21 mouse cellular contexts compared by ENCODE assay signal in genomic region chr15:82187401-82187800, GRCm38 (mm10). TPM values are rescaled to one million over a fixed set of nuclear protein-coding genes. Genes with fewer than 3 reads are reported as not detected.
DNase-seq lines count a peak whose midpoint lies in the region; ATAC-seq and TF ChIP-seq lines count a peak whose summit lies in the region.
"Had no signal": no experiment of that assay in that cellular context is flagged by ENCODE, and none has a peak within 500 bp of the region (broad histone marks: within the 10 kb centered on the region; RNA-seq: fewer than 3 reads in every experiment).

No protein-coding gene starts in this region.

- H3K36me3 ChIP-seq in neural tube, embryonic 15.5 days, result peaks cover 87% of the 10 kb centered on the region
- peaks cover 62% of the 10 kb centered on the region for H3K36me3 ChIP-seq in ES-E14 (ENCODE audit: control insufficient read depth, insufficient read depth, low read length, poor library complexity, severe bottlenecking)
- H3K36me3 ChIP-seq in liver, postnatal 0 days (replicated peaks; ENCODE audit: insufficient read depth, low read length), result peaks cover 64% of the 10 kb centered on the region

- no peak for DNase-seq in neural tube, embryonic 10.5 days (ENCODE audit: extremely low spot score, low spot score)
- DNase-seq in ES-E14 (ENCODE audit: low read depth, low spot score), result no peak
- no peak for DNase-seq in liver, postnatal 0 days
- DNase-seq in T-cell, adult 2 months (ENCODE audit: low spot score), result no peak
- DNase-seq in cerebellum, adult 2 months, result no peak
- DNase-seq: adrenal gland, adult 8-10 months; cerebellum, postnatal 14 days; heart, postnatal 10 days; kidney, postnatal 14 days had no signal

- no peak overlapping the region for H3K9ac ChIP-seq in neural tube, embryonic 15.5 days (replicated peaks)
- H3K9ac ChIP-seq in ES-E14 (ENCODE audit: insufficient read depth, low read depth, low read length, poor library complexity, severe bottlenecking), result no peak overlapping the region
- no peak overlapping the region for H3K9ac ChIP-seq in liver, postnatal 0 days (replicated peaks)
- H3K9ac ChIP-seq: hindbrain, embryonic 12.5 days; limb, embryonic 12.5 days; lung, embryonic 15.5 days; neural tube, embryonic 12.5 days; stomach, embryonic 15.5 days had no signal

- 0 out of 2 replicates have a peak overlapping the region, but pooled peaks have one; percentile 15 for H3K27ac ChIP-seq in neural tube, embryonic 15.5 days (replicated peaks)
- peak overlapping the region; percentile 49 for H3K27ac ChIP-seq in ES-E14 (ENCODE audit: insufficient read depth, low read depth, low read length, poor library complexity, severe bottlenecking)
- peak overlapping the region; percentile 74 for H3K27ac ChIP-seq in bone marrow, adult 2 months (ENCODE audit: control insufficient read depth, insufficient read depth, low read depth, low read length, poor library complexity)
- H3K27ac ChIP-seq in liver, postnatal 0 days (ENCODE audit: low read depth), result 0 out of 2 replicates have a peak overlapping the region, but pooled peaks have one; percentile 13
- no peak overlapping the region for H3K27ac ChIP-seq in cerebellum, adult 2 months (ENCODE audit: insufficient read depth, low read length)
- H3K27ac ChIP-seq: hindbrain, embryonic 12.5 days; limb, embryonic 12.5 days; lung, embryonic 15.5 days; macrophage; neural tube, embryonic 12.5 days had no signal

- H3K9me3 ChIP-seq in neural tube, embryonic 15.5 days (replicated peaks), result no peaks in the 10 kb centered on the region
- no peaks in the 10 kb centered on the region for H3K9me3 ChIP-seq in ES-E14 (ENCODE audit: control insufficient read depth, insufficient read depth, low read depth, low read length)
- H3K9me3 ChIP-seq in liver, postnatal 0 days (ENCODE audit: low read length), result no peaks in the 10 kb centered on the region
- H3K9me3 ChIP-seq: lung, embryonic 15.5 days; stomach, embryonic 15.5 days had no signal

- H3K4me2 ChIP-seq in neural tube, embryonic 15.5 days, result no peak overlapping the region
- H3K4me2 ChIP-seq in liver, postnatal 0 days (ENCODE audit: low read depth, low read length), result no peak overlapping the region
- H3K4me2 ChIP-seq: heart, embryonic 11.5 days; hindbrain, embryonic 12.5 days; limb, embryonic 12.5 days; lung, embryonic 15.5 days; midbrain, embryonic 11.5 days; neural tube, embryonic 12.5 days; stomach, embryonic 15.5 days had no signal

- H3K27me3 ChIP-seq in neural tube, embryonic 15.5 days (replicated peaks), result no peaks in the 10 kb centered on the region
- no peaks in the 10 kb centered on the region for H3K27me3 ChIP-seq in liver, postnatal 0 days (ENCODE audit: insufficient read depth, low read length)
- H3K27me3 ChIP-seq in cerebellum, adult 2 months (ENCODE audit: control insufficient read depth, insufficient read depth, low read length), result no peaks in the 10 kb centered on the region
- H3K27me3 ChIP-seq: hindbrain, embryonic 12.5 days; limb, embryonic 12.5 days; lung, embryonic 15.5 days; neural tube, embryonic 12.5 days; stomach, embryonic 15.5 days had no signal

- WGBS in neural tube, embryonic 15.5 days, result 92% methylated on average over 4 of the region's 4 CpGs
- WGBS in bone marrow, adult 2 months, result 87% methylated on average over 4 of the region's 4 CpGs
- 90% methylated on average over 4 of the region's 4 CpGs for WGBS in liver, postnatal 0 days (ENCODE audit: insufficient replicate concordance)
- WGBS in cerebellum, adult 2 months, result 90% methylated on average over 4 of the region's 4 CpGs

- no peaks in the 10 kb centered on the region for H3K4me1 ChIP-seq in neural tube, embryonic 15.5 days
- H3K4me1 ChIP-seq in ES-E14 (ENCODE audit: control insufficient read depth in 2 of 2, insufficient read depth in 2 of 2, low read length in 2 of 2, poor library complexity in 1 of 2), result peaks cover 2 to 19% of the 10 kb centered on the region in 2 experiments
- peaks cover 15% of the 10 kb centered on the region for H3K4me1 ChIP-seq in bone marrow, adult 2 months (ENCODE audit: control insufficient read depth, insufficient read depth, low read length)
- peaks cover 37% of the 10 kb centered on the region for H3K4me1 ChIP-seq in liver, postnatal 0 days (ENCODE audit: insufficient read depth)
- peaks cover 13% of the 10 kb centered on the region for H3K4me1 ChIP-seq in cerebellum, adult 2 months (ENCODE audit: control insufficient read depth, insufficient read depth, low read length)
- H3K4me1 ChIP-seq: hindbrain, embryonic 12.5 days; limb, embryonic 12.5 days; lung, embryonic 15.5 days; neural tube, embryonic 12.5 days had no signal

- in situ Hi-C loops in ES-E14 (cut with MboI; ENCODE audit: low sequenced_read_pairs in 2 of 2, unreplicated experiment in 2 of 2), result no loop called here

- TF ChIP-seq EP300 in liver, postnatal 0 days (IDR thresholded peaks at IDR 0.05; ENCODE audit: low read depth), result no peak

- no peak for ATAC-seq in neural tube, embryonic 15.5 days (ENCODE audit: low FRiP score)
- no peak for ATAC-seq in liver, postnatal 0 days

- TF ChIP-seq POLR2A in bone marrow, adult 2 months (IDR thresholded peaks at IDR 0.05; ENCODE audit: borderline replicate concordance, control insufficient read depth, low read depth, low read length), result no peak
- TF ChIP-seq POLR2A in cerebellum, adult 2 months (IDR thresholded peaks at IDR 0.05; ENCODE audit: borderline replicate concordance, insufficient read depth, low read length), result no peak

- no peak overlapping the region for H3K4me3 ChIP-seq in neural tube, embryonic 15.5 days (replicated peaks)
- no peak overlapping the region for H3K4me3 ChIP-seq in ES-E14 (ENCODE audit: insufficient read depth in 1 of 2, low read depth in 1 of 2, low read length in 2 of 2, poor library complexity in 1 of 2, severe bottlenecking in 1 of 2)
- H3K4me3 ChIP-seq in bone marrow, adult 2 months (replicated peaks; ENCODE audit: control insufficient read depth, low read depth, low read length), result no peak overlapping the region
- H3K4me3 ChIP-seq in liver, postnatal 0 days (ENCODE audit: low read depth, low read length), result no peak overlapping the region
- no peak overlapping the region for H3K4me3 ChIP-seq in cerebellum, adult 2 months (replicated peaks; ENCODE audit: insufficient read depth, low read depth, low read length)
- H3K4me3 ChIP-seq: hindbrain, embryonic 12.5 days; limb, embryonic 12.5 days; lung, embryonic 15.5 days; neural tube, embryonic 12.5 days; stomach, embryonic 15.5 days had no signal

- no peak for TF ChIP-seq CTCF in bone marrow, adult 2 months (IDR thresholded peaks at IDR 0.05; ENCODE audit: control insufficient read depth, insufficient read depth, low read length)
- TF ChIP-seq CTCF in liver, postnatal 0 days (IDR thresholded peaks at IDR 0.05; ENCODE audit: low read depth), result 0 out of 2 replicates have a peak, but pooled peaks have one; percentile 25
- TF ChIP-seq CTCF in cerebellum, adult 2 months (IDR thresholded peaks at IDR 0.05; ENCODE audit: borderline replicate concordance, insufficient read depth, low read depth, low read length), result no peak

TF ChIP-seq in ES-E14, 5 proteins besides CTCF, POLR2A, EP300 and RAD21:
- TF ChIP-seq ZNF384 (IDR thresholded peaks at IDR 0.05; ENCODE audit: low read depth, low read length), result 0 out of 2 replicates have a peak, but pooled peaks have one; percentile 40
- TF ChIP-seq ZC3H11A (IDR thresholded peaks at IDR 0.05; ENCODE audit: borderline replicate concordance, low read depth, low read length), result no peak
- no peak for TF ChIP-seq CHD2 (IDR thresholded peaks at IDR 0.05; ENCODE audit: low read depth, low read length)
- no peak for TF ChIP-seq MAFK (IDR thresholded peaks at IDR 0.05; ENCODE audit: insufficient read depth, low read depth, low read length)
- TF ChIP-seq HCFC1 (IDR thresholded peaks at IDR 0.05; ENCODE audit: borderline replicate concordance, insufficient read depth, low read length), result no peak

RNA-seq across cellular contexts. Expression of gene Shisa8, which starts 25.2 kb away (rescaled TPM):
- 4.6 and 6.7 TPM in 2 replicates for polyA plus RNA-seq in neural tube, embryonic 15.5 days (2015; fragmentation: Nextera tagmentation; extraction: Ambion mirVana)
- 4.1 and 4.3 TPM in 2 replicates for total RNA-seq in ES-E14 (2012; rRNA removed)
- 0.77 and 1.9 TPM in 2 replicates for polyA plus RNA-seq in bone marrow, adult 2 months (2011; ENCODE audit: insufficient read depth, insufficient read length, low replicate concordance, missing spikeins)
- 0.08 and 0.13 TPM in 2 replicates for polyA plus RNA-seq in liver, postnatal 0 days (2015; fragmentation: Nextera tagmentation; extraction: Ambion mirVana)
- polyA plus RNA-seq in cerebellum, adult 2 months (2012; rRNA removed), result 65.4 and 69.9 TPM in 2 replicates
- total RNA-seq: gastrocnemius, adult 18-20 months; monocyte, adult 5-6 weeks had no signal
- polyA plus RNA-seq: macrophage had no signal

RNA-seq across cellular contexts. Expression of gene Tnfrsf13c, which starts 36.8 kb away (rescaled TPM):
- polyA plus RNA-seq in neural tube, embryonic 15.5 days (2015; fragmentation: Nextera tagmentation; extraction: Ambion mirVana), result 0.66 and 0.90 TPM in 2 replicates
- total RNA-seq in ES-E14 (2012; rRNA removed), result 1.7 and 2.3 TPM in 2 replicates
- 12.1 and 24.9 TPM in 2 replicates for polyA plus RNA-seq in bone marrow, adult 2 months (2011; ENCODE audit: insufficient read depth, insufficient read length, low replicate concordance, missing spikeins)
- 2.0 and 2.3 TPM in 2 replicates for polyA plus RNA-seq in liver, postnatal 0 days (2015; fragmentation: Nextera tagmentation; extraction: Ambion mirVana)
- 0.89 and 0.93 TPM in 2 replicates for polyA plus RNA-seq in cerebellum, adult 2 months (2012; rRNA removed)
- total RNA-seq: gastrocnemius, adult 18-20 months had no signal
- polyA plus RNA-seq: limb, embryonic 12.5 days had no signal

RNA-seq across cellular contexts. Expression of gene Srebf2, which starts 40.4 kb away (rescaled TPM):
- 187 and 190 TPM in 2 replicates for polyA plus RNA-seq in neural tube, embryonic 15.5 days (2015; fragmentation: Nextera tagmentation; extraction: Ambion mirVana)
- 173 and 211 TPM in 2 replicates for total RNA-seq in ES-E14 (2012; rRNA removed)
- 19.3 and 46.3 TPM in 2 replicates for polyA plus RNA-seq in bone marrow, adult 2 months (2011; ENCODE audit: insufficient read depth, insufficient read length, low replicate concordance, missing spikeins)
- 30.3 and 33.6 TPM in 2 replicates for polyA plus RNA-seq in liver, postnatal 0 days (2015; fragmentation: Nextera tagmentation; extraction: Ambion mirVana)
- 104 and 105 TPM in 2 replicates for polyA plus RNA-seq in cerebellum, adult 2 months (2012; rRNA removed)

RNA-seq across cellular contexts. Expression of gene Cenpm, which starts 57.1 kb away (rescaled TPM):
- 17.8 and 23.4 TPM in 2 replicates for polyA plus RNA-seq in neural tube, embryonic 15.5 days (2015; fragmentation: Nextera tagmentation; extraction: Ambion mirVana)
- 58.2 and 80.0 TPM in 2 replicates for total RNA-seq in ES-E14 (2012; rRNA removed)
- 19.5 and 21.2 TPM in 2 replicates for polyA plus RNA-seq in bone marrow, adult 2 months (2011; ENCODE audit: insufficient read depth, insufficient read length, low replicate concordance, missing spikeins)
- 27.8 and 30.7 TPM in 2 replicates for polyA plus RNA-seq in liver, postnatal 0 days (2015; fragmentation: Nextera tagmentation; extraction: Ambion mirVana)
- polyA plus RNA-seq in cerebellum, adult 2 months (2012; rRNA removed), result 3.2 and 3.6 TPM in 2 replicates
- total RNA-seq: gastrocnemius, adult 18-20 months; monocyte, adult 5-6 weeks had no signal

RNA-seq across cellular contexts. Expression of gene Ccdc134, which starts 59.7 kb away (rescaled TPM):
- 11.1 and 13.6 TPM in 2 replicates for polyA plus RNA-seq in neural tube, embryonic 15.5 days (2015; fragmentation: Nextera tagmentation; extraction: Ambion mirVana)
- 28.8 and 31.7 TPM in 2 replicates for total RNA-seq in ES-E14 (2012; rRNA removed)
- polyA plus RNA-seq in bone marrow, adult 2 months (2011; ENCODE audit: insufficient read depth, insufficient read length, low replicate concordance, missing spikeins), result 23.8 and 28.2 TPM in 2 replicates
- 3.6 and 4.0 TPM in 2 replicates for polyA plus RNA-seq in liver, postnatal 0 days (2015; fragmentation: Nextera tagmentation; extraction: Ambion mirVana)
- 15.4 and 15.5 TPM in 2 replicates for polyA plus RNA-seq in cerebellum, adult 2 months (2012; rRNA removed)
